Mouse (Mus musculus): Measurements from ENCODE around the gene Ywhab.

Ywhab gene

GRCm38 (mm10) chr2:163994654-163994976 is at the start of gene Ywhab:
TSS of gene Ywhab (plus strand) at chr2:163994960.
- DNase-seq (ENCODE audit: low spot score in 2 of 2), result no peak

GRCm38 (mm10) chr2:163946221-163946620 is 48.5 kb upstream of the Ywhab start:
- no peak for DNase-seq (ENCODE audit: low spot score in 2 of 2)

GRCm38 (mm10) chr2:163947976-163948375 is 46.8 kb upstream of the Ywhab start:
- no peak for DNase-seq (ENCODE audit: low spot score in 2 of 2)

- peak; percentile 9 to 24 for DNase-seq (ENCODE audit: low spot score in 2 of 2)
These were observed 43.0 kb upstream of the Ywhab start for GRCm38 (mm10) chr2:163951770-163952169.

- no peak for DNase-seq (ENCODE audit: low spot score in 2 of 2)
These were observed 41.0 kb upstream of the Ywhab start for GRCm38 (mm10) chr2:163953622-163954310.

- no peak for DNase-seq (ENCODE audit: low spot score in 2 of 2)
These were observed 29.9 kb upstream of the Ywhab start for GRCm38 (mm10) chr2:163964606-163965560.

GRCm38 (mm10) chr2:163965706-163966105 is 29.1 kb upstream of the Ywhab start:
- no peak for DNase-seq (ENCODE audit: low spot score in 2 of 2)

GRCm38 (mm10) chr2:163968581-163968980 is 26.2 kb upstream of the Ywhab start:
- DNase-seq (ENCODE audit: low spot score in 2 of 2), result peak; percentile 28 to 37

GRCm38 (mm10) chr2:163970326-163970725 is 24.4 kb upstream of the Ywhab start:
- no peak for DNase-seq (ENCODE audit: low spot score in 2 of 2)

- DNase-seq (ENCODE audit: low spot score in 2 of 2), result no peak
These were observed 20.7 kb upstream of the Ywhab start for GRCm38 (mm10) chr2:163974056-163974455.

- DNase-seq (ENCODE audit: low spot score in 2 of 2), result no peak
These were observed 18.3 kb upstream of the Ywhab start for GRCm38 (mm10) chr2:163976448-163976847.

GRCm38 (mm10) chr2:163987233-163987632 is 7.5 kb upstream of the Ywhab start:
- no peak for DNase-seq (ENCODE audit: low spot score in 2 of 2)

- DNase-seq (ENCODE audit: low spot score in 2 of 2), result no peak
These were observed 1.9 kb upstream of the Ywhab start for GRCm38 (mm10) chr2:163992871-163993270.

- peak; percentile 86 to 88 for DNase-seq (ENCODE audit: low spot score in 2 of 2)
These were observed 460 bp downstream of the Ywhab start for GRCm38 (mm10) chr2:163994977-163995862.

GRCm38 (mm10) chr2:163996275-163996674 is 1.5 kb downstream of the Ywhab start:
- no peak for DNase-seq (ENCODE audit: low spot score in 2 of 2)

- DNase-seq (ENCODE audit: low spot score in 2 of 2), result no peak
These were observed 2.1 kb downstream of the Ywhab start for GRCm38 (mm10) chr2:163996899-163997298.

- DNase-seq (ENCODE audit: low spot score in 2 of 2), result no peak
These were observed 4.2 kb downstream of the Ywhab start for GRCm38 (mm10) chr2:163998981-163999380.

GRCm38 (mm10) chr2:164002637-164003036 is 7.9 kb downstream of the Ywhab start:
- DNase-seq (ENCODE audit: low spot score in 2 of 2), result no peak

- DNase-seq (ENCODE audit: low spot score in 2 of 2), result no peak
These were observed 9.7 kb downstream of the Ywhab start for GRCm38 (mm10) chr2:164004503-164004902.

GRCm38 (mm10) chr2:164006932-164007331 is 12.2 kb downstream of the Ywhab start:
- DNase-seq (ENCODE audit: low spot score in 2 of 2), result peak; percentile 66 to 69

- DNase-seq (ENCODE audit: low spot score in 2 of 2), result no peak
These were observed 12.8 kb downstream of the Ywhab start for GRCm38 (mm10) chr2:164007547-164007946.

- DNase-seq (ENCODE audit: low spot score in 2 of 2), result no peak
These were observed 13.3 kb downstream of the Ywhab start for GRCm38 (mm10) chr2:164007987-164008545.

All from natural killer cell, adult 2 months (primary cell).